Comparison of ENCODE assay signal across 13 mouse cellular contexts in the genomic region with DNA sequence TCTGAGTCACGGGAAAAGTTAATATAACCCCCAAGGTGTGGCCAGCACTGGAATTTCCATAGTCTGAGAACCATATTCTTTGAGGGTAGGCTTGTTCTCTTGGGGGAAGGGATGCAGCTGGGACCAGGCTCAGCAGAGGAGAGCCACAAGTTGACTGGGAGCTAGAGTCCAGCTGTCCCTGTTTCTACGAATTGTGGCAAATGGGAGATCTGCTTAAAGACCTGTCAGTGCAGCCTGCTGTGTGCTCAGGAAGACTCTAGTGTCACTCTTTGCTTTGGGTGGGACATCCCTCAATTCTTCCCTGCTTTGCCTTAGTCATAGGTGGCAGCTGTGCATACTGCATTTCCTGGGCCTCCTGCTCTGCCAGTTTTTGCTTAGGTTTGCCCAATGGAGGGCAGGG.
"Had no signal": no experiment of that assay in that cellular context is flagged by ENCODE, and none has a peak within 500 bp of the region (broad histone marks: within the 10 kb centered on the region; RNA-seq: fewer than 3 reads in every experiment).

No protein-coding gene starts in this region.

- H3K9me3 ChIP-seq: hindbrain, embryonic 15.5 days; limb, embryonic 12.5 days; liver, embryonic 13.5 days; midbrain, embryonic 12.5 days had no signal

- ATAC-seq: liver, postnatal 0 days; midbrain, embryonic 16.5 days had no signal

- H3K27ac ChIP-seq: hindbrain, embryonic 15.5 days; layer of hippocampus, adult 2 months; limb, embryonic 12.5 days; liver, embryonic 13.5 days; macrophage; midbrain, embryonic 12.5 days had no signal

- H3K4me1 ChIP-seq: liver, embryonic 13.5 days; megakaryocyte, embryonic 14.5 days had no signal

- H3K27me3 ChIP-seq: hindbrain, embryonic 15.5 days; limb, embryonic 12.5 days; liver, embryonic 13.5 days; midbrain, embryonic 12.5 days had no signal

- H3K4me3 ChIP-seq: hindbrain, embryonic 15.5 days; layer of hippocampus, adult 2 months; limb, embryonic 12.5 days; liver, embryonic 13.5 days; megakaryocyte, embryonic 14.5 days; midbrain, embryonic 12.5 days had no signal

- H3K9ac ChIP-seq: hindbrain, embryonic 15.5 days; limb, embryonic 12.5 days; liver, embryonic 13.5 days; liver, postnatal 0 days; midbrain, embryonic 12.5 days had no signal

- DNase-seq: kidney, adult 11 months; kidney, postnatal 36 days; liver; liver, embryonic 13.5 days; liver, postnatal 0 days; thymus, postnatal 36 days had no signal

- H3K4me2 ChIP-seq: hindbrain, embryonic 15.5 days; limb, embryonic 12.5 days; liver, embryonic 13.5 days; midbrain, embryonic 12.5 days had no signal

- H3K36me3 ChIP-seq: hindbrain, embryonic 15.5 days; limb, embryonic 12.5 days; liver, embryonic 13.5 days; midbrain, embryonic 12.5 days had no signal
